Mouse (Mus musculus): ENCODE data around the gene Lrch3. TPM values are rescaled to one million over a fixed set of nuclear protein-coding genes. Genes with fewer than 3 reads are reported as not detected.
"Not testable (repeated sequence)": the region's sequence is repeated elsewhere in the genome, so short reads cannot be mapped to it uniquely, and the experiment has no call there.

Lrch3 gene
- 6.2 and 6.7 TPM in 2 replicates for polyA plus RNA-seq (2015; fragmentation: Nextera tagmentation; extraction: Ambion mirVana)

DNA sequence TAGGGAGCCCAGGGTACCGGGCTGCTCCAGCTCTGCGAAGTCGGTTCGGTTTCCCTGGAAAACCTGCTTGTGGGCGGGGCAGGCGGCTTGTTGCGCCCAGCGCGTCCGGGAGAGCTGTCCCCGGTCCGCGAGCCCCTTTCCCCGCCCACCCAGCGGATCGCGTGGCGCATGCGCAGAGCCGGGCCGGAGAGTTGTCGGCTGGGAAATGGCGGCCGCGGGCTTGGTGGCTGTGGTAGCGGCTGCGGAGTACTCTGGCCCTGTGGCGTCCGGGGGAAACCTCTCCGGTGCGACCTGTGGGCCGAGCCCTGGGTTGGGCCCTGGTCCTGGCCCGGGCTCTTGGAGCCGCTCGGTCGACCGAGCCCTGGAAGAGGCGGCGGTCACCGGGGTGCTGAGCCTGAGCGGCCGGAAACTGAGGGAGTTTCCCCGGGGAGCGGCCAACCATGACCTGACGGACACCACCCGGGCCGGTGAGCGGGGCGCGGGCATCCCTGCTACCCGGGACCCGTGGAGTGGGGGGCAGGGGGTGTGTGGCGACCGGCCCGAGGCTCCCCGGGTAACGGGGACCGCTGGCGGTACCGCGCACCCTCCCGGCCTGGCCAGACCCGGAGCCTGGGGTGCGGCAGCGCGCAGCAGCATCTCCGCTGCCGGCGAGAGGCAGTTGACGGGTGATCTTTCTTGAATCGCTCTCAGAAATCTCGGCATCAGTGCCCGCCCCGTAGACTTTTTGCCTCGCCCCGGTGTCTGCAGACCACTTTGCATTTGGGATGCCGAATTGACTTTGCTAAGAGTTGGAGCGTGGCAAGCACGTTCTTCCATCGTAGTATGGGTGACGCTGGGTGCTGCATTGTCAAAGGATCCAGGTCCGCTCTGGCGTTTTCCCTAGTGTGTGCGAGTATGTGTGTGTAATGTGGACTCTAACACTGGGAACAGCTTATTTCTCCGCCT is at the start of gene Lrch3:
TSS of gene Lrch3 (plus strand) at position 164 of the 945 bp plus-strand sequence.
- under 1% methylated on average over 83 of the region's 85 CpGs for WGBS (ENCODE audit: insufficient replicate concordance)

GRCm38 (mm10) chr16:32865401-32865800 is 48.5 kb upstream of the Lrch3 start:
- Histone ChIP-seq H3K4me2 (no peak overlapping the region), H3K27ac (no peak overlapping the region), H3K9ac (no peak overlapping the region), H3K9me3 (replicated peaks) (no peaks in the 10 kb centered on the region), H3K36me3 (no peaks in the 10 kb centered on the region), H3K4me1 (replicated peaks) (peaks cover 19% of the 10 kb centered on the region), H3K4me3 (replicated peaks) (no peak overlapping the region), H3K27me3 (0 out of 2 replicates have a peak, but pooled peaks cover 5% of the 10 kb centered on the region)
- DNase-seq = no peak
- ATAC-seq (ENCODE audit: low read depth) = no peak
- WGBS (ENCODE audit: insufficient replicate concordance) = 79% methylated on average over 4 of the region's 4 CpGs

More for the DNA sequence above, at the start of gene Lrch3:
- peaks cover 36% of the 10 kb centered on the region for H3K4me1 ChIP-seq (replicated peaks)
- peak within 1 kb of the TSS; percentile 94 for H3K4me3 ChIP-seq (replicated peaks)
- 0 out of 2 replicates have a peak, but pooled peaks cover 4% of the 10 kb centered on the region for H3K36me3 ChIP-seq
- no peaks in the 10 kb centered on the region for H3K9me3 ChIP-seq (replicated peaks)
- H3K4me2 ChIP-seq = peak within 1 kb of the TSS; percentile 78
- H3K27me3 ChIP-seq = no peaks in the 10 kb centered on the region
- ATAC-seq (ENCODE audit: low read depth) = peak; percentile 90
- H3K27ac ChIP-seq = peak within 1 kb of the TSS; percentile 86
- DNase-seq = peak; percentile 94
- H3K9ac ChIP-seq = peak within 1 kb of the TSS; percentile 95

DNA sequence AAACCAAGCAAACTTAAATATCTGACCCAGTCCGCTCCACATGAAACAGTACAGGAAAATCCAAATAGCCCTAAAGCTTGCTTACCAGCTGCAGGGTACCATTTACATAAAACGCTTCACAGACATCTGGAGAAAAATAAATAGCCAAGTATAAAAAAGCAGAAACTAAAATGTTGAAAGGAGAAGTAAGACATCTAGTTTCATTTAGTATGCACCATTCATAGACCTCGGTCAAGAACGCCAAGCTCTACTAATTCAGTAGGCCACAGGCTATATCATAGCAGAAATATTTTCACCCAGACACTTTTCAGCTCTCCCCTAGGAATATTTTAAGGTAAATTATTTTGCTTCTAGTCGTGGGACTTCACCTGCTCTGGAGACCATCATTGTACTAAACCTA is 47.2 kb upstream of the Lrch3 start:
- H3K4me2 ChIP-seq = peak overlapping the region; percentile 90
- H3K27me3 ChIP-seq = 0 out of 2 replicates have a peak, but pooled peaks cover 5% of the 10 kb centered on the region
- DNase-seq = no peak
- H3K36me3 ChIP-seq = no peaks in the 10 kb centered on the region
- peak overlapping the region; percentile 82; the same call in 1 of the 2 replicates for H3K9ac ChIP-seq
- no peak for ATAC-seq (ENCODE audit: low read depth)
- no peak overlapping the region for H3K27ac ChIP-seq
- no peak overlapping the region; the same call in 1 of the 2 replicates for H3K4me3 ChIP-seq (replicated peaks)
- WGBS (ENCODE audit: insufficient replicate concordance) = 79% methylated on average over 5 of the region's 5 CpGs
- H3K9me3 ChIP-seq (replicated peaks) = no peaks in the 10 kb centered on the region
- peaks cover 19% of the 10 kb centered on the region for H3K4me1 ChIP-seq (replicated peaks)

DNA sequence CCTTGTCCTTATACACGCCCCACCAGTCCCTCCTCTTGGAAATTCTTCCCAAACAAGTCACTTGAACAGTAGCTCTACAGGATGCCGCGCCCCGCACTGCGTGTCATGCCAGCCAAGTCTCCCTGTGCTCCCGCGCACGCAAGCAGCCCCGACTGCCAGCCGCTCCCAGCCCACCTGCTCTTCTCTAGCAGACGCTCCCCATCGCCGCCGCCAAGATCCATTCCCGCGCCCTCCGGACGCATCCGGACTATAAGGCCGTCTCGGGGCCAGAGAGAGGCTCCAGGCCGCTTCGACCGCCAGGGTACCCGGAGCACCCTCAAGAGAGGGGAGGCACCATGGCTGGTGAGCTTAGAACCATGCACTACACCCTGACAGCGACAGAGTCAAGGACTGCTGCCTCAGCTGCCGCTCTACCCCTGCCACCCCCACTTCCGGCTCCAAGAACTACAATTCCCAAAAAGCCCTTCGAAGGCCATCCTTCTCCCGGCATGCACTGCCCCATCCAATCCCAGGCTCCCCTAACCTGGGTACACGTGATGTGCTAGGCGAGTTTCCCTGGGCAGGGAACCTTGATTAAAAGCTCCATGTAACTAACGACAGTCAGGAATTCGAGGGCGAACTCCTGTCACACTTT is 45.9 kb upstream of the Lrch3 start:
- peak overlapping the region; percentile 82 for H3K9ac ChIP-seq
- peak; percentile 86 for DNase-seq
- peak; percentile 99 for ATAC-seq (ENCODE audit: low read depth)
- no peaks in the 10 kb centered on the region for H3K9me3 ChIP-seq (replicated peaks)
- peak overlapping the region; percentile 83 for H3K4me3 ChIP-seq (replicated peaks)
- peak overlapping the region; percentile 90 for H3K4me2 ChIP-seq
- no peaks in the 10 kb centered on the region for H3K36me3 ChIP-seq
- WGBS (ENCODE audit: insufficient replicate concordance) = under 1% methylated on average over 35 of the region's 35 CpGs
- H3K4me1 ChIP-seq (replicated peaks) = peaks cover 19% of the 10 kb centered on the region
- H3K27me3 ChIP-seq = 0 out of 2 replicates have a peak, but pooled peaks cover 5% of the 10 kb centered on the region
- peak overlapping the region; percentile 72 for H3K27ac ChIP-seq

DNA sequence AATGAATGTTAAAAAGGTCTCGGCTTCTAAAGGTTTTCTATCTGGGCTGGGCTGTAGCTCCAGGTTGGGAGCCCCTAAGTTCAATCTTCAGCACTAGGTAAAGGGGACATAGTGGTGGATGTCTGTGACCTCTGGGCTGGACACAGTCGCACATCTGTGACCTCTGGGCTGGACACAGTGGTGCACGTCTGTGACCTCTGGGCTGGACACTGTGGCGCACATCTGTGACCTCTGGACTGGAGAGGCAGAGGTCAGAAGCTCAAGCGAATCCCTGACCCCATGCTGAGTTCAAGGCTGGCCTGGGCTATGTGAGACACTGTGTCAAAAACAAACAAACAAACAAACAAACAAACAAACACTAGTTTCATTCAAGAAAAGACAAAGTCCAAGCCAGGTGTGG is 43.7 kb upstream of the Lrch3 start:
- Histone ChIP-seq H3K27ac (no peak overlapping the region), H3K4me3 (replicated peaks) (no peak overlapping the region), H3K9me3 (replicated peaks) (no peaks in the 10 kb centered on the region), H3K9ac (no peak overlapping the region), H3K27me3 (0 out of 2 replicates have a peak, but pooled peaks cover 5% of the 10 kb centered on the region), H3K4me1 (replicated peaks) (peaks cover 19% of the 10 kb centered on the region), H3K36me3 (no peaks in the 10 kb centered on the region), H3K4me2 (no peak overlapping the region)
- no peak for DNase-seq
- ATAC-seq (ENCODE audit: low read depth) = no peak
- 52% methylated on average over 5 of the region's 5 CpGs for WGBS (ENCODE audit: insufficient replicate concordance)

DNA sequence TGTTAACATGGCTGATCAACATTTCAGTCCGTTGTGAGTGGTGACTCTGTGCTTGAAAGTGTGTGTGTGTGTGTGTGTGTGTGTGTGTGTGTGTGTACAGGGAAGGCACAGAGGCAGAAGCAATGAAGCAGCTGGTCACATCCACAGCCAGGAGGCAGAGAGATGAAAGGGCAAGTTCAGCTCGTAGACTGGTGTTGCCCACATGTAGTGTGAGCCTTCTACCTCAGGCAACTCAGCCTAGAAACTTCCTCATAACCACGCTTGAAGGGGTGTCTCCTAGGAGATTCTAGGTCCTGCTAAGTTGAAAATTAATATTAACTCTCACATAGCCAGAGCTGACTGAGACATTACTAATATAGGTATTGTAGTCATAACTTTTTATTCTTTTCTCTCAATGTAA is 40.5 kb upstream of the Lrch3 start:
- H3K27ac ChIP-seq = no peak overlapping the region
- ATAC-seq (ENCODE audit: low read depth) (no peak), DNase-seq (no peak)
- H3K27me3 ChIP-seq = 0 out of 2 replicates have a peak, but pooled peaks cover 5% of the 10 kb centered on the region
- H3K4me1 ChIP-seq (replicated peaks) = peaks cover 13% of the 10 kb centered on the region
- no peak overlapping the region for H3K4me2 ChIP-seq
- WGBS (ENCODE audit: insufficient replicate concordance) = 33% methylated on average over 3 of the region's 3 CpGs
- no peak overlapping the region for H3K9ac ChIP-seq
- no peak overlapping the region for H3K4me3 ChIP-seq (replicated peaks)
- no peaks in the 10 kb centered on the region for H3K9me3 ChIP-seq (replicated peaks)
- H3K36me3 ChIP-seq = no peaks in the 10 kb centered on the region

DNA sequence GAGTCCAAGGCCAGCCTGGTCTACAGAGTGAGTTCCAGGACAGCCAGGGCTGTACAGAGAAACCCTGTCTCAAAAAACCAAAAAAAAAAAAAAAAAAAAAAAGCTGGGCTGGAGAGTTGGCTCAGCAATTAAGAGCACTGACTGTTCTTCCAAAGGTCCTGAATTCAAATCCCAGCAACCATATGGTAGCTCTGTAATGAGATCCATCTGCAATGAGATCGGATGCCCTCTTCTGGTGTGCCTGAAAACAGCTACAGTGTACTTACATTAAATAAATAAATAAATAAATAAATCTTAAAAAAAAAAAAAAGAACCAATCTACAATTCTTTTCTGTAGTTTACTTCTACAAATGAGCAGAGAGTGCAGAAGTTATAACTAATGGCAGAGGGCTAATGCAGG is 38.6 kb upstream of the Lrch3 start:
- not testable (repeated sequence) for H3K4me3 ChIP-seq (replicated peaks); DNase-seq; H3K36me3 ChIP-seq; H3K27ac ChIP-seq; H3K9me3 ChIP-seq (replicated peaks); ATAC-seq (ENCODE audit: low read depth); H3K9ac ChIP-seq; H3K27me3 ChIP-seq
- Histone ChIP-seq H3K4me2 (peak overlapping the region; percentile 5; the same call in 1 of the 2 replicates), H3K4me1 (replicated peaks) (peaks cover 25% of the 10 kb centered on the region)
- WGBS (ENCODE audit: insufficient replicate concordance) = 48% methylated on average over 1 of the region's 1 CpGs

- H3K27ac ChIP-seq = no peak overlapping the region
- WGBS (ENCODE audit: insufficient replicate concordance) = 76% methylated on average over 3 of the region's 3 CpGs
These were observed 38.1 kb upstream of the Lrch3 start for GRCm38 (mm10) chr16:32875847-32876246.

GRCm38 (mm10) chr16:32876831-32877230 is 37.1 kb upstream of the Lrch3 start:
- ATAC-seq (ENCODE audit: low read depth) = no peak
- no peak for DNase-seq
- Histone ChIP-seq H3K4me2 (peak overlapping the region; percentile 98), H3K36me3 (no peaks in the 10 kb centered on the region), H3K9ac (peak overlapping the region; percentile 86), H3K4me3 (replicated peaks) (peak overlapping the region; percentile 80), H3K27ac (no peak overlapping the region), H3K4me1 (replicated peaks) (peaks cover 28% of the 10 kb centered on the region), H3K9me3 (replicated peaks) (no peaks in the 10 kb centered on the region), H3K27me3 (no peaks in the 10 kb centered on the region)
- WGBS (ENCODE audit: insufficient replicate concordance) = 32% methylated on average over 9 of the region's 9 CpGs

More at GRCm38 (mm10) chr16:32875847-32876246, 38.1 kb upstream of the Lrch3 start:
- Histone ChIP-seq H3K9ac (no peak overlapping the region), H3K4me1 (replicated peaks) (peaks cover 28% of the 10 kb centered on the region), H3K9me3 (replicated peaks) (no peaks in the 10 kb centered on the region), H3K36me3 (no peaks in the 10 kb centered on the region), H3K27me3 (no peaks in the 10 kb centered on the region), H3K4me2 (peak overlapping the region; percentile 5; the same call in 1 of the 2 replicates), H3K4me3 (replicated peaks) (no peak overlapping the region)
- DNase-seq (no peak), ATAC-seq (ENCODE audit: low read depth) (no peak)

DNA sequence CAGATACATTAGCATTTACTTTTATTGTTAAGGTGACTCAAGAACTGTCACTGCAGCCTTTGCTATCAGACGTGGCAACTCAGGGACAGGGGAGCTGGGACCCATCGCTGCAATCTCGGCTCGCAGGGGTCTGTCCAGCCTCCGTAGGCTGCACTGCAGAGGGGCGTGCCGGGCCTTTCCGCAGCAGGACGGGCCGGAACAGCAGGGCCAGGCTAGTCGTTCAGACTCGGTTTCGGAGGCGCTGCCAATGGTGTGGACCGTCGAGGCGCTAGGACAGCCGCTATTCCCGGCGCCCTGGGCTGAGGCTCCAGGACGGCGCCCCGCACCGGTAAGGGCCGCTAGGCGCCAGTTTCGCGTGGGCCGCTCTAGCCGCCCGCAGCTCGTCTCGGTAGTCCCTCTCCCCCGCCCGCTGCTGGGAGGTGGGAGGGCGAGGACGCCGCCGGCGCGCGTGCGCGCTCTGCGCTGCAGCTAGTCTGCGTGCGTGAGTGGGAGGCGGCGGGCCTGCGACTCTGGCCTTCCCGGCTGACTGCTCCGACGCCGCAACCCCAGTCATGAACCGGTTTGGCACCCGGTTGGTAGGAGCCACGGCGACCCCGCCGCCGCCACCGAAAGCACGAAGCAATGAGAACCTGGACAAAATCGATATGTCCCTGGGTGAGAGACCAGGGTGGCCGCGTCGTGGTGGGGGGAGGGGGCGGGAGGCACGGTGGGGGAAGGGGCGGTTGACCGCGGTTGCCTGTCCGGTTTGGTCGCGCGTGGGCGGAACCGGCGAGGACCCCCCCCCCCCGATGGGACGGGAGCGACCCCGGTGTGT is 36.4 kb upstream of the Lrch3 start, which contains the start of the genes Fyttd1 and Rubcn:
TSS of gene Fyttd1 (plus strand) at position 158 of the 814 bp plus-strand sequence.
TSS of gene Rubcn (minus strand) at position 424 of the 814 bp plus-strand sequence.
- WGBS (ENCODE audit: insufficient replicate concordance) = 1% methylated on average over 78 of the region's 83 CpGs
- H3K36me3 ChIP-seq = no peaks in the 10 kb centered on the region
- DNase-seq = peak; percentile 91

More for the DNA sequence above, 36.4 kb upstream of the Lrch3 start, which contains the start of the genes Fyttd1 and Rubcn:
- H3K4me1 ChIP-seq (replicated peaks) = peaks cover 28% of the 10 kb centered on the region
- H3K4me2 ChIP-seq = peak within 1 kb of the TSS; percentile 98
- H3K9me3 ChIP-seq (replicated peaks) = no peaks in the 10 kb centered on the region
- ATAC-seq (ENCODE audit: low read depth) = peak; percentile 96
- peak within 1 kb of the TSS; percentile 86 for H3K9ac ChIP-seq
- H3K27me3 ChIP-seq = no peaks in the 10 kb centered on the region
- peak within 1 kb of the TSS; percentile 80 for H3K4me3 ChIP-seq (replicated peaks)
- peak within 1 kb of the TSS; percentile 67 for H3K27ac ChIP-seq
